Mouse (Mus musculus) hindbrain, embryonic 14.5 days (tissue): ENCODE results near the gene Avil. TPM values are rescaled to one million over a fixed set of nuclear protein-coding genes. Genes with fewer than 3 reads are reported as not detected.
"Not testable (repeated sequence)": the region's sequence is repeated elsewhere in the genome, so short reads cannot be mapped to it uniquely, and the experiment has no call there.

Source experiments
- ATAC-seq: fragments of 200-750 bp; cut with Nextera tagmentation; 2 replicates; pipeline ENCODE4 v1.8.0; 2017; ENCODE audit warnings: moderate number of reproducible peaks, mild to moderate bottlenecking, moderate TSS enrichment, moderate library complexity; ENCODE audit not compliant: low FRiP score
- DNase-seq: peaks from one replicate; pipeline ENCODE4 v3.0.0-alpha.2; 2015; ENCODE audit warnings: low spot score
- H3K27ac ChIP-seq: fragments of 300-500 bp; sonication (generic); 2 replicates; pipeline ENCODE4 v1.5.1; 2014; ENCODE audit warnings: mild to moderate bottlenecking, moderate library complexity
- H3K27me3 ChIP-seq: fragments of 300-500 bp; sonication (generic); 2 replicates; pipeline ENCODE4 v1.6.1; 2014; ENCODE audit warnings: mild to moderate bottlenecking, low read length, mixed read lengths; ENCODE audit not compliant: control insufficient read depth, insufficient read depth
- H3K36me3 ChIP-seq: fragments of 300-500 bp; sonication (generic); replicated peaks from 2 replicates; pipeline ENCODE4 v1.6.1; 2014; ENCODE audit not compliant: control insufficient read depth, insufficient read depth
- H3K4me1 ChIP-seq: fragments of 300-500 bp; sonication (generic); replicated peaks from 2 replicates; pipeline ENCODE4 v1.6.1; 2014; ENCODE audit warnings: antibody characterized with exemption, low read length, mixed read lengths; ENCODE audit not compliant: control insufficient read depth, insufficient read depth
- H3K4me2 ChIP-seq: fragments of 300-500 bp; sonication (generic); replicated peaks from 2 replicates; pipeline ENCODE4 v1.6.1; 2014; ENCODE audit warnings: mild to moderate bottlenecking, moderate library complexity
- H3K4me3 ChIP-seq: fragments of 300-500 bp; sonication (generic); replicated peaks from 2 replicates; pipeline ENCODE4 v1.5.1; 2014; ENCODE audit warnings: mild to moderate bottlenecking, low read length
- H3K9ac ChIP-seq: fragments of 300-500 bp; sonication (generic); 2 replicates; pipeline ENCODE4 v1.6.1; 2014
- H3K9me3 ChIP-seq: fragments of 300-500 bp; sonication (generic); 2 replicates; pipeline ENCODE4 v1.6.1; 2016; ENCODE audit warnings: low read length; ENCODE audit not compliant: control insufficient read depth
- WGBS: fragments of 180-500 bp; shearing (Covaris S2); extraction: QIAGEN DNeasy Blood & Tissue Kit; methylation state at CpG from one replicate; pipeline ENCODE4 v1.1.7; 2014; 5-methylcytosine and 5-hydroxymethylcytosine counted together
- polyA plus RNA-seq: library from polyadenylated mRNA; unstranded; fragments of >200 nt; fragmentation: Nextera tagmentation; extraction: Ambion mirVana; gene quantifications from 2 replicates; pipeline ENCODE4 v1.2.1, GENCODE M21; 2014

Gene Avil
- polyA plus RNA-seq, 1 experiment from 2014 or later, result 0.60 TPM

- H3K27me3 ChIP-seq, result no peaks in the 10 kb centered on the region
- H3K27ac ChIP-seq, result peak within 1 kb of the TSS; percentile 98
- H3K9ac ChIP-seq, result peak within 1 kb of the TSS; percentile 96
- peaks cover 34% of the 10 kb centered on the region for H3K4me1 ChIP-seq
- DNase-seq (peak; percentile 82), ATAC-seq (peak; percentile 49)
- H3K4me3 ChIP-seq, result peak within 1 kb of the TSS; percentile 90
- H3K4me2 ChIP-seq, result peak within 1 kb of the TSS; percentile 60
- no peaks in the 10 kb centered on the region for H3K9me3 ChIP-seq
- WGBS, result under 1% methylated on average over 61 of the region's 72 CpGs
- peaks cover 35% of the 10 kb centered on the region for H3K36me3 ChIP-seq
These were observed 59.7 kb downstream of the Avil start, which contains the start of gene March9 for GRCm38 (mm10) chr10:127059968-127060916. Gene March9 (minus strand): TSS chr10:127060184.

- Histone ChIP-seq H3K4me3 (peak overlapping the region; percentile 90), H3K9ac (peak overlapping the region; percentile 96), H3K4me2 (peak overlapping the region; percentile 60), H3K4me1 (peaks cover 34% of the 10 kb centered on the region), H3K36me3 (peaks cover 35% of the 10 kb centered on the region), H3K27ac (peak overlapping the region; percentile 98), H3K9me3 (no peaks in the 10 kb centered on the region), H3K27me3 (no peaks in the 10 kb centered on the region)
- no peak for ATAC-seq
- 19% methylated on average over 5 of the region's 5 CpGs for WGBS
- no peak for DNase-seq
These were observed 60.6 kb downstream of the Avil start for GRCm38 (mm10) chr10:127061085-127061484.

- Histone ChIP-seq H3K4me1 (peaks cover 34% of the 10 kb centered on the region), H3K36me3 (peaks cover 35% of the 10 kb centered on the region), H3K9me3 (no peaks in the 10 kb centered on the region), H3K4me3 (peak overlapping the region; percentile 90), H3K4me2 (peak overlapping the region; percentile 60), H3K9ac (peak overlapping the region; percentile 96), H3K27ac (peak overlapping the region; percentile 98), H3K27me3 (no peaks in the 10 kb centered on the region)
- DNase-seq, result no peak
- WGBS, result 65% methylated on average over 2 of the region's 2 CpGs
- ATAC-seq, result no peak
These were observed 61.0 kb downstream of the Avil start for GRCm38 (mm10) chr10:127061513-127061912.

GRCm38 (mm10) chr10:127062101-127062500, 61.6 kb downstream of the Avil start:
- H3K9me3 ChIP-seq, H3K27me3 ChIP-seq, H3K4me2 ChIP-seq, ATAC-seq, H3K9ac ChIP-seq, H3K4me3 ChIP-seq, DNase-seq: not testable (repeated sequence)
- Histone ChIP-seq H3K36me3 (peaks cover 35% of the 10 kb centered on the region), H3K27ac (peak overlapping the region; percentile 84), H3K4me1 (peaks cover 34% of the 10 kb centered on the region)
- WGBS, result 91% methylated on average over 4 of the region's 4 CpGs

GRCm38 (mm10) chr10:127062503-127062902, 62.0 kb downstream of the Avil start:
- peak overlapping the region; percentile 25; the same call in 1 of the 2 replicates for H3K9ac ChIP-seq
- H3K4me2 ChIP-seq, result peak overlapping the region; percentile 55
- peaks cover 34% of the 10 kb centered on the region for H3K4me1 ChIP-seq
- peak overlapping the region; percentile 84 for H3K27ac ChIP-seq
- 72% methylated on average over 5 of the region's 5 CpGs for WGBS
- H3K36me3 ChIP-seq, result peaks cover 35% of the 10 kb centered on the region
- no peaks in the 10 kb centered on the region for H3K27me3 ChIP-seq
- DNase-seq (no peak), ATAC-seq (no peak)
- H3K9me3 ChIP-seq, result no peaks in the 10 kb centered on the region
- H3K4me3 ChIP-seq, result peak overlapping the region; percentile 75; the same call in 1 of the 2 replicates

DNA sequence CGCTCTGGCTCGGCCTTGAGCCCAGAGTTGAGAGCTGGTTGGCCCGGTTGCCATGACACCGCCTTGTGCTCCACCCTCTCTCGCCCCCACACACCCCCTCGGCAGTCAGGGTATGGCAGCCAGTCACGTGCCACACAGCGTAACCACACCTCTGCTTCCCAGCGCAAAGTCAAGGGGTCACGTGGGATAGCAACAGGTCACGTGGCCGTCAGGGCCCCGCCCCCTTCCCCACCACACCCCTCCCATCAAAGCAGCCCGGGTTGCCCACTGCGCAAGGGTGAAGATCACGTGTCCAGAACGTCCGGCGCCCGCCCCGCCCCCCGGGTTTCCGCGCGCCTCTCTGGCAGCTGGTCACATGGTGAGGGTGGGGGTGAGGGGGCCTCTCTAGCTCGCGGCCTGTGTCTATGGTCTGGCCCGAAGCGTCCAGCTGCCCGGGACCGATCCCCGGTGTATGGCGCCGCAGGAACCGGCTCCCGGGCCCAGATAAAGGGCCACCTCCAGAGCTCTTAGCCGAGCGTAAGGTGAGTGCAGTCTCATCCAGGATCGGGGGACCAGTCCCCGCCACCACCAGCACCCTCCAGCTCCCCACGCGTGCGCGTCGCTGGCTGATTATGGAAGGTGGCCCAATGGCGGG, 62.8 kb downstream of the Avil start, which contains the start of gene Cdk4:
Cdk4 (plus strand) TSS at position 296 of the 634 bp plus-strand sequence.
- ATAC-seq (peak; percentile 90), DNase-seq (peak; percentile 97)
- H3K4me2 ChIP-seq, result peak within 1 kb of the TSS; percentile 80
- H3K9me3 ChIP-seq, result no peaks in the 10 kb centered on the region
- peaks cover 31% of the 10 kb centered on the region for H3K4me1 ChIP-seq
- peaks cover 38% of the 10 kb centered on the region for H3K36me3 ChIP-seq
- peak within 1 kb of the TSS; percentile 91 for H3K27ac ChIP-seq
- H3K4me3 ChIP-seq, result peak within 1 kb of the TSS; percentile 75
- under 1% methylated on average over 46 of the region's 46 CpGs for WGBS
- peak within 1 kb of the TSS; percentile 93 for H3K9ac ChIP-seq
- no peaks in the 10 kb centered on the region for H3K27me3 ChIP-seq

DNA sequence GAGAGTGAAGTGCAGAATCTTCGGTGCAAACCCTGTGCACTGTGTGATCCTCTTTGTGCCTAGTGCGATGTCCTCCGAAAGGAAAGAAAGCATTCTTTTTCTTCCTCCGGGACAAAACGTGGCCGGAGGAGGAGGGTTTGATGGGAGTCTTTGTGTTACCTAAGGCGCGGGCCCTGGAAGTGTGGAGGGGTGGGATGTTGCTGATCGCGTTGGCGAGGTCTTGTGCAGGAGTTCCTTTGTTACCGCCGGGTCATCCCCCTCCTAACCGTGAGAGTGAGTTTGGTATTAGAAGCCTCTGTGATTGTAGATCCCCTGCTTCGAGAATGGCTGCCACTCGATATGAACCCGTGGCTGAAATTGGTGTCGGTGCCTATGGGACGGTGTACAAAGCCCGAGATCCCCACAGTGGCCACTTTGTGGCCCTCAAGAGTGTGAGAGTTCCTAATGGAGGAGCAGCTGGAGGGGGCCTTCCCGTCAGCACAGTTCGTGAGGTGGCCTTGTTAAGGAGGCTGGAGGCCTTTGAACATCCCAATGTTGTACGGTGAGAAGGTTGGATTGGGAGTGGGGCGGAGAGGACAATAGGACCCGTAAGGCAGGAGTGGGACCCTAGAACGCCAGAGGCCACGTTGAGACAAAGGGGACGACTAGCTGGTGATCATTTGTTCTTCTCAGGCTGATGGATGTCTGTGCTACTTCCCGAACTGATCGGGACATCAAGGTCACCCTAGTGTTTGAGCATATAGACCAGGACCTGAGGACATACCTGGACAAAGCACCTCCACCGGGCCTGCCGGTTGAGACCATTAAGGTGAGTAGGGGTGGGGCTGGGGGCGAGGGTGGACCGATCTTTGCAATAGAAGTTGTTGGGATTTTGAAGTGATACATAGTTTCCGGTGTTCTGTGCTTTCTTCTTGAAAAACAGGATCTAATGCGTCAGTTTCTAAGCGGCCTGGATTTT, 63.7 kb downstream of the Avil start:
- Histone ChIP-seq H3K27me3 (no peaks in the 10 kb centered on the region), H3K4me1 (peaks cover 34% of the 10 kb centered on the region)
- no peak for ATAC-seq

DNA sequence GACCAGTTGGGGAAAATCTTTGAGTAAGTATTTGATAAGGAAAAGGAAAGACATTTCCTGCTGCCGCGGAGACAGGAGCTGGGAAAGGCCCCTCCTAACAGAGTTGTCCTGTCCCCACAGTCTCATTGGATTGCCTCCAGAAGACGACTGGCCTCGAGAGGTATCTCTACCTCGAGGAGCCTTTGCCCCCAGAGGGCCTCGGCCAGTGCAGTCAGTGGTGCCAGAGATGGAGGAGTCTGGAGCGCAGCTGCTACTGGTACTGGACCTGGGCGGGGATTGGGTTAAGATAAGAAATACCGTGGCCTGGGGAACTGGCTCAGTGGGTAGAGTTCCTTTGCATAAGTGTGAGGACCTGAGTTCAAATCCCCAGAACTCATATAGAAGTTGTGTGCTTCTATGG, 65.5 kb downstream of the Avil start:
- no peaks in the 10 kb centered on the region for H3K9me3 ChIP-seq
- no peak overlapping the region for H3K9ac ChIP-seq
- peaks cover 37% of the 10 kb centered on the region for H3K4me1 ChIP-seq
- ATAC-seq (no peak), DNase-seq (no peak)
- H3K27ac ChIP-seq, result no peak overlapping the region
- no peak overlapping the region for H3K4me2 ChIP-seq
- H3K36me3 ChIP-seq, result peaks cover 45% of the 10 kb centered on the region
- H3K27me3 ChIP-seq, result no peaks in the 10 kb centered on the region
- WGBS, result 93% methylated on average over 9 of the region's 9 CpGs
- no peak overlapping the region for H3K4me3 ChIP-seq

More for the DNA sequence above, 63.7 kb downstream of the Avil start:
- Histone ChIP-seq H3K36me3 (peaks cover 45% of the 10 kb centered on the region), H3K9me3 (no peaks in the 10 kb centered on the region), H3K9ac (peak overlapping the region; percentile 93), H3K4me3 (peak overlapping the region; percentile 75), H3K4me2 (peak overlapping the region; percentile 80), H3K27ac (peak overlapping the region; percentile 91)
- 13% methylated on average over 37 of the region's 37 CpGs for WGBS
- no peak for DNase-seq
